Mouse (Mus musculus): ENCODE results near the gene Epop. TPM values are rescaled to one million over a fixed set of nuclear protein-coding genes. Genes with fewer than 3 reads are reported as not detected.

Epop gene
- polyA plus RNA-seq, 1 experiment from 2014 or later: 4.1 TPM

DNA sequence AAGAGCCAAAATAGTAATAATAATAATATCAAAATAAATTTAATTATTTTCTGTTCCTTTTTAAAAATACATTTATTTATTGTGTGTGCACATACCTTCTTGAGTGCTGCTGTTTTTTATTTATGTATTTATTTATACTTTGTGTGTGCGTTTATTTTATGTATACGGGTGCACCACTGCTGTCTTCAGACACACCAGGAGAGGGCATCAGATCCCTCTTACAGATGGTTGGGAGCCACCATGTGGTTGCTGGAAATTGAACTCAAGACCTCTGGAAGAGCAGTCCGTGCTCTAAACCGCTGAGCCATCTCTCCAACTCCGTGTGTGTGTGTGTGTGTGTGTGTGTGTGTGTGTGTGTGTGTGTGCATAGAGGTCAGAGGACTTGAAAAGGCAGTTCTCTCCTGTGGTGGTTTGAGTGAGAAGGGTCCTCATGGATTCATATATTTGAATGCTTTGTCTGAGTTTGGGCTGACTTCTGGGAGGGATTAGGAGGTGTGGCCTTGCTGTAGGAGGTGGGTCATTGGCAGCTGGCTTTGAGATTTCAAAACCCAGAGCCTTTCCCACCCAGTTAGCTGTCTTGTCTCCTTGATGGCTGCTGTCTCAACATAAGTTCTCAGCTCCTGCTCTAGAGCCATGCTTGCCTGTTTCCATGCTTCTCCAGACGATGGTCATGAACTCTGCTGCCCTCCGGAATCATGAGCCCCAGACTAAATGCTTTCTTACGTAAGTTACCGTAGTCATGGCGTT, 31.4 kb downstream of the Epop start:
- no peak overlapping the region; the same call in 1 of the 2 replicates for H3K27ac ChIP-seq
- 63% methylated on average over 10 of the region's 10 CpGs for WGBS (ENCODE audit: insufficient replicate concordance)
- no peak for ATAC-seq
- no peak overlapping the region for H3K9ac ChIP-seq
- H3K27me3 ChIP-seq (replicated peaks): peaks cover 14% of the 10 kb centered on the region; the same call in 1 of the 2 replicates
- H3K4me1 ChIP-seq: no peaks in the 10 kb centered on the region
- H3K4me3 ChIP-seq: peak overlapping the region; percentile 27
- H3K36me3 ChIP-seq: no peaks in the 10 kb centered on the region
- H3K9me3 ChIP-seq (replicated peaks): no peaks in the 10 kb centered on the region
- peak overlapping the region; percentile 37 for H3K4me2 ChIP-seq

DNA sequence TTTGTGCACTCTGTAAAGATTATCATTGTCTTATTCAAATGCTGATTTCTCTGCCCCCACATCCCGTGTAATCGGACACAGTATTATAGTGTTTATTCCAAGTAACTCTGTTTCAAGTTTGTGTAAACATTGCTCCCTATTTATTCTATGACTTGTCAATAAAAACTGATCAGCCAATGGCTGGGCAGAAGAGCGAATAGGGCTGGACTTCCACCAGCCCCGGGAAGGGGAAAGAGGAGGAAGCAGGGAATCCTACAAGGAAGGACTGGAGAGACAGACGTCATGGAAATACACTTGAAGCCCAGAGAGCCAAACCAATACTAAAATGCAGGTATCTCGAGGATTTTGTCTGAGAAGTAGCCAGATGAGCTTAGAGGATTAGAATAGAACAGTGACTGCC, 35.4 kb downstream of the Epop start:
- 38% methylated on average over 6 of the region's 6 CpGs for WGBS (ENCODE audit: insufficient replicate concordance)
- H3K4me3 ChIP-seq: no peak overlapping the region

DNA sequence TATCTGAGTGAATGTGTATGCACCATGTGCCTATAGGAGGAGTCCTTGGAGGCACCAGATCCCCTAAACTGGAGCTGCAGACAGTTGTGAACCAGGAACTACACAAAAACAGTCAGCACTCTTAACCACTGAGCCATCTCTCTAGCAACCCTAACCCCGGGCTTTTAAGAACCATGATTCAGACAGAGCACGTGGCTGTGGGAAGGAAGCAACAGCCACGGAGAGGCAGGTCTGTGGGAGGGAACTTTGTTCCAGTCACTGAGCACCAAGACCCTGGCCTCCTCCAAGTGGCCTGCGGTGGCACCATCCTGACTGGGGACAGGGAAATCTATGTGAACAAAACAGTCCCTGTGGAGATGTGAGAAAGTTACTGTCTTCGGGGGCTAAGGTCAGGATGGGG, 37.6 kb downstream of the Epop start:
- Histone ChIP-seq H3K4me3 (no peak overlapping the region), H3K4me2 (no peak overlapping the region), H3K36me3 (no peaks in the 10 kb centered on the region), H3K9me3 (replicated peaks) (no peaks in the 10 kb centered on the region), H3K27ac (no peak overlapping the region), H3K4me1 (no peaks in the 10 kb centered on the region), H3K27me3 (replicated peaks) (peaks cover 24% of the 10 kb centered on the region), H3K9ac (no peak overlapping the region)
- ATAC-seq: no peak
- 33% methylated on average over 5 of the region's 5 CpGs for WGBS (ENCODE audit: insufficient replicate concordance)

More for the DNA sequence above, 35.4 kb downstream of the Epop start:
- H3K9me3 ChIP-seq (replicated peaks): no peaks in the 10 kb centered on the region
- ATAC-seq: no peak
- H3K36me3 ChIP-seq: no peaks in the 10 kb centered on the region
- H3K4me2 ChIP-seq: no peak overlapping the region
- no peak overlapping the region for H3K27ac ChIP-seq
- H3K9ac ChIP-seq: no peak overlapping the region
- no peaks in the 10 kb centered on the region for H3K4me1 ChIP-seq
- peaks cover 17% of the 10 kb centered on the region for H3K27me3 ChIP-seq (replicated peaks)

DNA sequence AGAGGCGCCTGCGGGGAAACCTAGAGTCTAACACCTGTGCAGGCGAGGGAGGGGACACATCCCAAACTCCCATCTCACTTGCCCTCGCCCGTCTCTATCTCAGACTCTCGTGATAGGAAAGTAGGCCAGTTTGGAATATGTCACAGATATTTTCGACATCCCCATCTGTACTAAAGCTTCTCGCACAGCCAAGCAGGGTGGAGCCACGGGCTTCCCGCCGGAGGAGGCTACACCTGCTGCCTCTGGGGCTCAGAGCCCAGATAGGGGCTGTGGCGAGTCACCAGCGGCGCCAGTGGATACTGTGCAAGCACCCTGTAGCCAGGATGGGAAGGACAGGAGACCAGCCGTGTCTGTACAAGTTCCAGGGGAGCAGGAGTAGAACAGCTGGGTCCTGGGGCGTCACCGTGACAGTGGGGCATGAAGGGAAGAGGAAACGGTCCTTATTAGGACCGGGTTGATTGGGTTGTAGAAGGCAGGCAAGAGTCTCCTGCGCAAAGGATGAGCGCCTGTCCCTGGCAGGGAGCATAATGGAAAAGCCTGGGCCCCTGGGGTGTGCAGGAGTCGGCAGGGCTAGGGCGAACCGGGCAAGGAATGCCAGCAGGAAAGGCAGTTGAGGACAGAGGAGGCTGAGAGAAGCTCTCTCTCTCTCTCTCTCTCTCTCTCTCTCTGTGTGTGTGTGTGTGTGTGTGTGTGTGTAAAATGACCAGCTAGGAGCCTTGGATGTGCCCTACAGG, 39.1 kb downstream of the Epop start:
- peaks cover 5% of the 10 kb centered on the region; the same call in 1 of the 2 replicates for H3K4me1 ChIP-seq
- H3K4me3 ChIP-seq: no peak overlapping the region
- no peak overlapping the region for H3K4me2 ChIP-seq
- no peak for ATAC-seq
- H3K27ac ChIP-seq: no peak overlapping the region
- H3K36me3 ChIP-seq: no peaks in the 10 kb centered on the region
- no peak overlapping the region for H3K9ac ChIP-seq
- WGBS (ENCODE audit: insufficient replicate concordance): 44% methylated on average over 24 of the region's 24 CpGs
- no peaks in the 10 kb centered on the region for H3K9me3 ChIP-seq (replicated peaks)
- peaks cover 34% of the 10 kb centered on the region for H3K27me3 ChIP-seq (replicated peaks)

DNA sequence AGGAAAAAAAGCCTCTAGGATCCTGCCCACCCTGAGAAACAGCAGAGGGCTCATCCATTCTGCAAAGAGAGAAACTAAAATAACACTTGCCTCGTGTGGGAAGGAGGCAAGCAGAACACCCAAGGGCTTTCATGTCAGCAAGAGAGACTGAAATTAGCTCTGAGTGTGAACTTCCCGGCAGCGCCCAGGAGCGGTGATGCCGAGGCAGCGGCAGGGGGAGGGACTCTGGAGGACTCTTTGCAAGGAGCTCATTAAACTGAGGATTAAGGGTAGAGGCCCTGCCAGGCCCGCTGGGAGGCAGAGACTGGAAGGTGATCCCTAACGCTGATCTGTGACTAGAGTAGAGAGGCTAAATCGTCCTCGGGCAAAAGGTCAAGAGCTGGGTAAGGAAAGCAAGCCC, 40.3 kb downstream of the Epop start:
- 30% methylated on average over 10 of the region's 10 CpGs for WGBS (ENCODE audit: insufficient replicate concordance)
- no peak overlapping the region for H3K4me3 ChIP-seq
- no peak for ATAC-seq
- no peaks in the 10 kb centered on the region for H3K9me3 ChIP-seq (replicated peaks)
- no peak overlapping the region for H3K27ac ChIP-seq
- H3K27me3 ChIP-seq (replicated peaks): peaks cover 30% of the 10 kb centered on the region
- H3K9ac ChIP-seq: no peak overlapping the region
- H3K36me3 ChIP-seq: no peaks in the 10 kb centered on the region
- H3K4me1 ChIP-seq: peaks cover 5% of the 10 kb centered on the region; the same call in 1 of the 2 replicates
- H3K4me2 ChIP-seq: no peak overlapping the region

GRCm38 (mm10) chr11:97585932-97586331, 43.6 kb downstream of the Epop start:
- ATAC-seq: no peak
- H3K27ac ChIP-seq: no peak overlapping the region
- H3K4me2 ChIP-seq: no peak overlapping the region
- H3K27me3 ChIP-seq (replicated peaks): peaks cover 38% of the 10 kb centered on the region
- H3K9ac ChIP-seq: no peak overlapping the region
- H3K36me3 ChIP-seq: no peaks in the 10 kb centered on the region
- H3K9me3 ChIP-seq (replicated peaks): no peaks in the 10 kb centered on the region
- WGBS (ENCODE audit: insufficient replicate concordance): 24% methylated on average over 10 of the region's 10 CpGs
- H3K4me3 ChIP-seq: no peak overlapping the region
- peaks cover 5% of the 10 kb centered on the region; the same call in 1 of the 2 replicates for H3K4me1 ChIP-seq

- H3K27me3 ChIP-seq (replicated peaks): peaks cover 43% of the 10 kb centered on the region
- no peak overlapping the region for H3K4me3 ChIP-seq
- peaks cover 5% of the 10 kb centered on the region; the same call in 1 of the 2 replicates for H3K4me1 ChIP-seq
- H3K9me3 ChIP-seq (replicated peaks): no peaks in the 10 kb centered on the region
- H3K4me2 ChIP-seq: no peak overlapping the region
- no peak overlapping the region for H3K9ac ChIP-seq
- H3K36me3 ChIP-seq: no peaks in the 10 kb centered on the region
- ATAC-seq: no peak
- H3K27ac ChIP-seq: no peak overlapping the region
- WGBS (ENCODE audit: insufficient replicate concordance): 69% methylated on average over 7 of the region's 7 CpGs
These were observed 45.0 kb downstream of the Epop start for GRCm38 (mm10) chr11:97584476-97584875.

GRCm38 (mm10) chr11:97579088-97579857, 50.2 kb downstream of the Epop start:
- Histone ChIP-seq H3K9me3 (replicated peaks) (no peaks in the 10 kb centered on the region), H3K27ac (no peak overlapping the region), H3K4me1 (peaks cover 15% of the 10 kb centered on the region), H3K4me3 (no peak overlapping the region), H3K9ac (no peak overlapping the region), H3K27me3 (replicated peaks) (peaks cover 75% of the 10 kb centered on the region), H3K36me3 (no peaks in the 10 kb centered on the region), H3K4me2 (no peak overlapping the region)
- WGBS (ENCODE audit: insufficient replicate concordance): 30% methylated on average over 10 of the region's 10 CpGs
- ATAC-seq: no peak

- H3K4me2 ChIP-seq: no peak overlapping the region
- peaks cover 85% of the 10 kb centered on the region for H3K27me3 ChIP-seq (replicated peaks)
- ATAC-seq: no peak
These were observed 51.2 kb downstream of the Epop start for GRCm38 (mm10) chr11:97578286-97578685.

More at GRCm38 (mm10) chr11:97578286-97578685, 51.2 kb downstream of the Epop start:
- H3K4me1 ChIP-seq: peaks cover 20% of the 10 kb centered on the region
- H3K9ac ChIP-seq: no peak overlapping the region
- no peak overlapping the region for H3K4me3 ChIP-seq
- H3K9me3 ChIP-seq (replicated peaks): no peaks in the 10 kb centered on the region
- no peaks in the 10 kb centered on the region for H3K36me3 ChIP-seq
- 29% methylated on average over 2 of the region's 2 CpGs for WGBS (ENCODE audit: insufficient replicate concordance)
- no peak overlapping the region for H3K27ac ChIP-seq

Measured in liver, embryonic 12.5 days (tissue).